Mouse (Mus musculus) ES-E14 (cell line): ENCODE measurements around the gene Zfx. TPM values are rescaled to one million over a fixed set of nuclear protein-coding genes. Genes with fewer than 3 reads are reported as not detected.

Source experiments
- DNase-seq: peaks from one replicate; pipeline ENCODE4 v3.0.0-alpha.2; 2013; ENCODE audit warnings: low read depth, low spot score
- H3K27ac ChIP-seq: 2 replicates; pipeline ENCODE4 v1.5.1; 2012; ENCODE audit warnings: low read depth, mild to moderate bottlenecking, low read length, moderate library complexity, mixed read lengths; ENCODE audit not compliant: poor library complexity, insufficient read depth, severe bottlenecking
- H3K36me3 ChIP-seq: 2 replicates; pipeline ENCODE4 v1.6.1; 2012; ENCODE audit warnings: mild to moderate bottlenecking, low read length, moderate library complexity, mixed read lengths; ENCODE audit not compliant: control insufficient read depth, poor library complexity, insufficient read depth, severe bottlenecking
- H3K4me1 ChIP-seq, 2 experiments: fragments of 150-350 bp in 1 of 2; sonication (generic) in 1 of 2; 2 replicates each; pipeline ENCODE4 v1.6.1; 2012; ENCODE audit warnings: low read length in 2 of 2, mild to moderate bottlenecking in 1 of 2, mixed read lengths in 1 of 2; ENCODE audit not compliant: control insufficient read depth in 2 of 2, insufficient read depth in 2 of 2, poor library complexity in 1 of 2
- H3K4me3 ChIP-seq, 2 experiments: fragments of 150-350 bp in 1 of 2; sonication (generic) in 1 of 2; 2 replicates each; pipeline ENCODE4 v1.5.1; 2012; ENCODE audit warnings: low read length in 2 of 2, low read depth in 1 of 2, mild to moderate bottlenecking in 1 of 2, mixed read lengths in 1 of 2; ENCODE audit not compliant: insufficient read depth in 1 of 2, poor library complexity in 1 of 2, severe bottlenecking in 1 of 2
- H3K9ac ChIP-seq: 2 replicates; pipeline ENCODE4 v1.6.1; 2012; ENCODE audit warnings: low read depth, mild to moderate bottlenecking, low read length, mixed read lengths; ENCODE audit not compliant: poor library complexity, insufficient read depth, severe bottlenecking
- H3K9me3 ChIP-seq: fragments of 150-350 bp; sonication (generic); 2 replicates; pipeline ENCODE4 v1.6.1; 2012; ENCODE audit warnings: low read depth, mild to moderate bottlenecking, low read length; ENCODE audit not compliant: control insufficient read depth, insufficient read depth
- CHD2 ChIP-seq: IDR thresholded peaks from 2 replicates; pipeline ENCODE4 v1.6.1; 2014; ENCODE audit warnings: mild to moderate bottlenecking, low read depth, low read length, inconsistent platforms
- HCFC1 ChIP-seq: IDR thresholded peaks from 2 replicates; pipeline ENCODE4 v1.6.1; 2012; ENCODE audit warnings: low read length, inconsistent platforms, borderline replicate concordance; ENCODE audit not compliant: insufficient read depth
- MAFK ChIP-seq: IDR thresholded peaks from 2 replicates; pipeline ENCODE4 v1.6.1; 2014; ENCODE audit warnings: mild to moderate bottlenecking, low read depth, low read length, inconsistent platforms; ENCODE audit not compliant: insufficient read depth
- ZC3H11A ChIP-seq: IDR thresholded peaks from 2 replicates; pipeline ENCODE4 v1.6.1; 2012; ENCODE audit warnings: low read depth, mild to moderate bottlenecking, inconsistent platforms, low read length, borderline replicate concordance
- ZNF384 ChIP-seq: IDR thresholded peaks from 2 replicates; pipeline ENCODE4 v1.6.1; 2012; ENCODE audit warnings: low read depth, low read length, inconsistent platforms
- in situ Hi-C, 2 experiments: fragments of 600-800 bp; cut with MboI; formaldehyde crosslinking; loops; one replicate each; pipeline ENCODE4 v1.15.1; 2025; ENCODE audit warnings: low sequenced_read_pairs in 2 of 2, inconsistent platforms in 1 of 2; ENCODE audit not compliant: unreplicated experiment in 2 of 2
- total RNA-seq: library from RNA; depleted of rRNA; stranded (reverse); fragments of 300-350 nt; gene quantifications from 2 replicates; pipeline ENCODE4 v1.2.3, GENCODE M21; 2012

Gene Zfx
- total RNA-seq, 1 experiment: 27.2 TPM

DNA sequence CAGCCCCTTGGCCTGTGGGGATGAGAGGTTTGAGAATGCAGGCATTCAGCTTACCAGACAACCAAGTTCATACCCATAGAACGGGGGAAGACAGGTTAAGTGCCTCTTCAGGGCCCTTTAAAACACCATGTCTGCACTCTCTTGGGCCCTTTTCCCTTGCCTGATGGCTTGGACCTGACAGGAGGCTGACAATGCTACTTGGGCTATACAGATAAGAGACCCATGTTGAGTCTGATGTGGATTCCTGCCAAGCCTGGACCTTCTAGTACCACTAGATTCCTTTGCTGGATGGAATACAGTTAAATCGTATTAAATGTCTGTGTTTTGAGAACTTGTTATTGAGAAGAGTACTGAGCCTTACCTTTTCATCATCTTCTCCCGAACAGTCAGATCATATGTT, 8.7 kb upstream of the Zfx start:
- DNase-seq: no peak
- no peak overlapping the region for H3K4me3 ChIP-seq
- no peaks in the 10 kb centered on the region for H3K9me3 ChIP-seq
- no peaks in the 10 kb centered on the region for H3K36me3 ChIP-seq
- no peak overlapping the region for H3K9ac ChIP-seq
- no peaks in the 10 kb centered on the region for H3K4me1 ChIP-seq
- TF ChIP-seq HCFC1 (no peak), ZC3H11A (no peak), CHD2 (no peak)
- H3K27ac ChIP-seq: no peak overlapping the region
- in situ Hi-C loops: no loop called here

DNA sequence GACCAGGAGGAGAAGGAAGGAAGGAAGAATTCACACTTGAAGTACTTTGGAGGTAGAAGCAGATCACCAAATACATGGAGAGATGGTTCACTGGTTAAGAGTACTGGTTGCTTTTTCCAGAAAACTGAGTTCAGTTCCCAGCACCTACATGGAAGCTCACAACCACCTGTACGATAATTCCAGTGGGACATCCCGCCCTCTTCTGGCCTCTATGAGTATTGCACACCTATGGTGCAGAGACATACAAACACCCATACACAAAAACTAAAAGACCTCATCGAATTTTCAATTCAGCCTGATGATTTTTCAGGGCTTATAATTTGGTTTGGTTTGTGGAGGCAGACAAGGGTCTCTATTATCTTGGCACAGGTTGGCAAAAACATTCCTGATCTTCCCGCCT, 6.2 kb upstream of the Zfx start:
- Histone ChIP-seq H3K9me3 (no peaks in the 10 kb centered on the region), H3K4me3 (no peak overlapping the region), H3K36me3 (no peaks in the 10 kb centered on the region), H3K27ac (no peak overlapping the region), H3K4me1 (no peaks in the 10 kb centered on the region), H3K9ac (no peak overlapping the region)
- no peak for DNase-seq
- TF ChIP-seq MAFK (no peak), ZC3H11A (no peak), ZNF384 (no peak), HCFC1 (no peak), CHD2 (no peak)
- in situ Hi-C loops: no loop called here

DNA sequence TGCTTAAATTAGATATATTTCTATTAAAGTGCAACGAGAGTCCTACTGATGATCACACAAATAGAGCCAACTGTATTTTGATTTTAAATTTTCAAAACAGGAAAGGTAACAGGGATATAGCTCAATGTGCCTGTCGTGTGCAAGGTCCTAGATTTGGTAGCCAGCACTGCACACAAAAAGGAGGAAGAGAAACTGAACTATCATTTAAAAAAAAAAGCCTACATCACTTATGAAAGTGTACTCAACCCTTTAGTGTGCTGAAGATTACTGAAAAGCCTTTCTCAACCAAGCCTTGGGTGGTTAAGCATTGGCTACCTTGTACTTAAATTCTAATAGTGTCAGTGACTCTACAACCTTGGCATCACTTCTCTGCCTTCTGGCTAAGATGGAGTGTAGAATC, 2.4 kb upstream of the Zfx start:
- no peak overlapping the region for H3K27ac ChIP-seq
- no peak overlapping the region for H3K4me3 ChIP-seq
- no peak overlapping the region for H3K9ac ChIP-seq
- DNase-seq: no peak
- H3K9me3 ChIP-seq: no peaks in the 10 kb centered on the region
- H3K36me3 ChIP-seq: no peaks in the 10 kb centered on the region
- H3K4me1 ChIP-seq: no peaks in the 10 kb centered on the region
- in situ Hi-C loops: no loop called here
- no peak for TF ChIP-seq MAFK
- no peak for TF ChIP-seq CHD2

DNA sequence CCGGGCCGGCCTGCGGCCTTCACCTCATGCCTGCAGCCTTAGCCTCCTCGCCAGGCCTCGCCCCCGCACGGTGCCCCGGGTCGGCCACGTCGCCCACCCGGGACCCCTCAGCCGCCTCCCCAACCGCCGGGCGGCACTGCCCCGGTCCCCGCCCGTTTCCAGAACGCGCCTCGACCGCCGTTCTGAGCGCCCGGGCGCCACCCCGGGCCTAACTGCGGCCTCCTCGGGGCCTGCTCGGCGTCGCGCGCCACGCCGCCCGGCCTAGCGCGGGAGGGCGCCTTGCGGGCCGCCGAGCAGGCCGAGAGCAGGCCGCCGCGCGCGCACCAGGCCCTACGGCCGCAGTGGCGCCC, 818 bp downstream of the Zfx start:
- H3K9ac ChIP-seq: peak overlapping the region; percentile 100
- peak overlapping the region; percentile 94 to 98 for H3K4me3 ChIP-seq
- peak overlapping the region; percentile 98 for H3K27ac ChIP-seq
- H3K36me3 ChIP-seq: no peaks in the 10 kb centered on the region
- in situ Hi-C loops: no loop called here
- no peak for DNase-seq
- H3K9me3 ChIP-seq: no peaks in the 10 kb centered on the region
- TF ChIP-seq MAFK (no peak), HCFC1 (no peak), ZC3H11A (no peak), CHD2 (no peak), ZNF384 (no peak)
- peaks cover 0 to 2% of the 10 kb centered on the region in 2 experiments; a peak in 2 of 4 replicates for H3K4me1 ChIP-seq

DNA sequence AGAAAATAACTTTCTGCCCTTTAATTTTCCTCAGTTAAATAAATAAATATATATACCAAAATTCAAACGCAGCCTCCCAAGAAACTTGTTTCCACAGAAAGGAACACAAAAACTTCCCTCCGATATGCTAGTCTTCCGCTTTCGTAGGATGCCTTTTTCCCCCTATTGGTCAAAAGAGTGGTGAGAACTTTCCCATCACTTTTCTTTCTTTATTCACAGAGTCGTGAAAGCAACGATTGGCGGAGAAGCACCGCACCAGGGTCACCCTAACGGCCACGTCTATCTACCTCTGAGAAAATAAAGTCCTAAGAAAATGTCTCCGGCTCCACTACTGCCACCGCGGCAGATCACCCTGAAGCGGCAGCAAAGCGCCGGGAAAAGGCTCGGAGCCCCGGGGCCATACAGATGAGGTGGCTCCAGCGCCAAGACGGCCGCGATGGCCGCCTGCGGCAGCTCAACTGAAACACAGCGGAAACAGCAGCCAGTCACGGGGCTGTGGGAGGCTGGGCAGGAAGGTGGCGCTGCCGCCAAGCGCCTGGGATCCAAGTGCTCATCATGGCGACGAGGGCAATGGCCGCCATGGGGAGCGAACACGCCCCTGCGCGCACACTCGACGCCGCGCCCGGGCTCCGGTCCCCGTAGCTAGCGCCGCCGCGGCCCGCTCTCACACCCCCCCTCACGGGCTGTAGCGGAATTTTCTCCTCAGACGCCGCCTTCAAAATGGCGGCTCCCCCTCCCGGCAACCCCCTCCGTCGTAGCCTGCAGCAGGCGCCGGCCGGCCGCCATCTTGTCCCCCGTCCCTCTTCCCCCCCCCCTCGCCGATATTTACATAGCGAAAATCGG, 1.4 kb downstream of the Zfx start:
- DNase-seq: peak; percentile 41
- peak overlapping the region; percentile 94 to 98 for H3K4me3 ChIP-seq
- H3K27ac ChIP-seq: peak overlapping the region; percentile 98
- H3K9ac ChIP-seq: peak overlapping the region; percentile 100
- TF ChIP-seq ZC3H11A: no peak
- TF ChIP-seq HCFC1: 0 out of 2 replicates have a peak, but pooled peaks have one; percentile 26
- H3K9me3 ChIP-seq: no peaks in the 10 kb centered on the region
- in situ Hi-C loops: no loop called here
- peaks cover 0 to 2% of the 10 kb centered on the region in 2 experiments; a peak in 2 of 4 replicates for H3K4me1 ChIP-seq
- H3K36me3 ChIP-seq: no peaks in the 10 kb centered on the region
